Mouse (Mus musculus) liver, embryonic 18 days (tissue): Measurements from ENCODE around the gene Olfr1445. TPM values are rescaled to one million over a fixed set of nuclear protein-coding genes. Genes with fewer than 3 reads are reported as not detected.

Experiments
- polyA plus RNA-seq: library from polyadenylated mRNA; depleted of rRNA; stranded (reverse); fragments of >200 nt; gene quantifications from 2 replicates; pipeline ENCODE4 v1.2.3, GENCODE M21; 2012; rRNA removed

The Olfr1445 gene
- polyA plus RNA-seq, result not detected in 2 replicates

DNA sequence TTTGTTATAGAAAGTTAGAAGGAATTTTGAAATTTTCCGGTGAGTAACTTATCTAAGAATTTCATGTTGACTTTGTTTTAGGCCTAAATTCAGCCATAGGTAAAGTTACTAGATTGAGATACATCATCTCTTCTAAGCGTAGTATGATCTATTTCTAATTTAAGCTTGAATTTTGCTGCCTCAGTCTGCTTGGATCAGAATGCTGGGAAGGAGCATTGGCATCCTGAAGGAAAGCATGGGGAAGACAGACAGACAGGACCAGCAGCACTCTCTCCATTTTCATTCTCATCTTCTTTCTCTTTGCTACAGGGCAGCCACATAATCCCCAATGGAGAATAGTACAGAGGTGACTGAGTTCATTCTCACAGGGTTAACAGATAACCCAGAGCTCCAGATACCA, at the start of gene Olfr1445:
Gene Olfr1445, plus strand, starts transcription at position 301 of the 400 bp plus-strand sequence.

GRCm38 (mm10) chr19:12846382-12846781, 37.3 kb upstream of the Olfr1445 start, which contains the start of gene Gm5244:
TSS of gene Gm5244 (plus strand) at chr19:12846682.

DNA sequence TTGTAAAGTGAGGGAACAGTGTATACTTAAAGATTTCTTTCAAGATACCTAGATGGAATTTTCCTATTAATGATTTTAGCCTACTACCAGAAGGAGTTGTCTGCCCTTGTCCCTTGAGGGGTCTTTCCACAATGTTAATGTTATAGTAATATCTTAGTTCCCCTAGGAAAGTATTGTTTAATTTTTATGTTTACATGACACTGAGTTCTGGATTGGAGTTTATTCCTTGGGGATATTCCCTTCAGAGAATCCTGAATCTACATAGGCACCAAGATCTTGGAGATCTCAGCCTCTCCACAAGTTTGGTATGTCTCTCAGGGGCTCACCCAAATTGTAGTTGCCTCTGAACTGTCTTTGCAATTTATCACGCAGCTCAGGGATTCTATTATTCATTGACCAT, 26.7 kb upstream of the Olfr1445 start, which contains the start of gene Olfr1444:
Gene Olfr1444, plus strand, starts transcription at position 301 of the 400 bp plus-strand sequence.

GRCm38 (mm10) chr19:12893424-12893823, 9.8 kb downstream of the Olfr1445 start, which contains the start of gene Olfr1446:
TSS of gene Olfr1446 (minus strand) at chr19:12893524.

GRCm38 (mm10) chr19:12903643-12904042, 20.0 kb downstream of the Olfr1445 start, which contains the start of gene Olfr1447:
TSS of gene Olfr1447 (minus strand) at chr19:12903743.

DNA sequence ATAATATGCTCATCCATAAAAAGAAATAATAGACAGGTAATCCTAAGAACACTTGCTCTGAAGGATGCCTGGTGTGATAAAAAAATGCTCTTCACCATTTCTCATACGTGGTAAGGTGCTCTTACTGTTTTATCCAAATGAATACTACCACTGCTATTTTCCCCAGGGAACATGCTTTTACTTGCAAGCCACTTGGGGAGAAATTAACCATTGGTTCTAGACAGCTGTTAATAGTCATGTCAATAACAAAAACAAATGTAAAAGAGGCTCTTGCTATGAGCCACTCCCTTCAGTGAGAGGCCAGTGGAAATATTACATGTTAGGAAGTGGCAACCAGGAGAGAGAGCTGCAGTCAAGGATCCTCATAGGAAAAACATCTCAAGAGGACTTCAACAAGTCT, 40.7 kb downstream of the Olfr1445 start, which contains the start of gene Olfr1448:
Gene Olfr1448, minus strand, starts transcription at position 101 of the 400 bp plus-strand sequence.

DNA sequence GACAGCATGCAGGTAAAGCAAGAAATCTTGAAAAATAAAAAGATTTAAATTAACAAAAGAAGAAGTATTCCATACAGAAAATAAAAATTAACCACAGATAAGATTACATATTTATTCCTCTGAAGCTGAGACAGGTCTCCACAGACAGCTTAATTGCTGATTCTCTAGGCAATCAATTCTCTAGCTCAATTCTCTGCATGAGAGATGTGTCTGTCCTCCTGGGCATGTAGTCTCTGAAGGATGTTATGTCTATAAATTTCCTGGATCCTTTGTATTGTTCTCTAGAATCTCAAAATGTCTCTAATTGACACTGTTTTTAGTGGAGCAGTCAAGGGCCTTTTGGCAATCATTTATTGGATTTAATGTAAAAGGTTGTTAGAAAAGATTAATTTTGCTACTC, 46.9 kb downstream of the Olfr1445 start, which contains the start of gene Olfr1449:
Gene Olfr1449, plus strand, starts transcription at position 301 of the 400 bp plus-strand sequence.

Other genes with a start within 250 kb of the Olfr1445 start
- gene Olfr1442, start 213.4 kb upstream of the Olfr1445 start, polyA plus RNA-seq, result not detected in 2 replicates
- not detected in 2 replicates for gene Olfr1443, start 205.7 kb upstream of the Olfr1445 start, polyA plus RNA-seq
- gene Keg1, start 188.1 kb upstream of the Olfr1445 start, polyA plus RNA-seq, result 24.3 and 29.5 TPM in 2 replicates
- 0.88 and 1.2 TPM in 2 replicates for gene Cntf, start 118.2 kb upstream of the Olfr1445 start, polyA plus RNA-seq
- gene Zfp91, start 87.7 kb upstream of the Olfr1445 start, polyA plus RNA-seq, result 11.9 and 12.3 TPM in 2 replicates
- 2.4 and 3.2 TPM in 2 replicates for gene Lpxn, start 87.7 kb upstream of the Olfr1445 start, polyA plus RNA-seq
- gene Gm5244, start 37.2 kb upstream of the Olfr1445 start, polyA plus RNA-seq, result not detected in 2 replicates
- 0.02 TPM in 1 of 2 replicates, not detected in the other for gene Olfr1444, start 26.6 kb upstream of the Olfr1445 start, polyA plus RNA-seq
- not detected in 2 replicates for gene Olfr1446, start 9.7 kb downstream of the Olfr1445 start, polyA plus RNA-seq
- not detected in 2 replicates for gene Olfr1447, start 19.9 kb downstream of the Olfr1445 start, polyA plus RNA-seq
- gene Olfr1448, start 40.6 kb downstream of the Olfr1445 start, polyA plus RNA-seq, result not detected in 2 replicates
- not detected in 2 replicates for gene Olfr1449, start 47.0 kb downstream of the Olfr1445 start, polyA plus RNA-seq
- gene Olfr1450, start 66.4 kb downstream of the Olfr1445 start, polyA plus RNA-seq, result not detected in 2 replicates
- not detected in 2 replicates for gene Olfr1451, start 111.2 kb downstream of the Olfr1445 start, polyA plus RNA-seq
- not detected in 2 replicates for gene Olfr1453, start 144.5 kb downstream of the Olfr1445 start, polyA plus RNA-seq
- gene Olfr1454, start 176.8 kb downstream of the Olfr1445 start, polyA plus RNA-seq, result not detected in 2 replicates
- gene Olfr1457, start 214.0 kb downstream of the Olfr1445 start, polyA plus RNA-seq, result not detected in 2 replicates
- not detected in 2 replicates for gene Olfr1458, start 222.9 kb downstream of the Olfr1445 start, polyA plus RNA-seq